Mouse (Mus musculus) testis, adult 2 months (tissue): ENCODE data around the gene Deup1.

Experiments used
- CTCF ChIP-seq: fragments of 200-500 bp; IDR thresholded peaks from 2 replicates; pipeline ENCODE4 v1.5.1; 2012; ENCODE audit warnings: low read depth, mild to moderate bottlenecking, inconsistent platforms, low read length, moderate library complexity; ENCODE audit not compliant: control insufficient read depth, insufficient read depth, insufficient replicate concordance
- POLR2A ChIP-seq: fragments of 200-500 bp; IDR thresholded peaks from 2 replicates; pipeline ENCODE4 v1.6.1; 2012; ENCODE audit warnings: low read depth, mild to moderate bottlenecking, inconsistent platforms, low read length, moderate library complexity; ENCODE audit not compliant: control insufficient read depth

DNA sequence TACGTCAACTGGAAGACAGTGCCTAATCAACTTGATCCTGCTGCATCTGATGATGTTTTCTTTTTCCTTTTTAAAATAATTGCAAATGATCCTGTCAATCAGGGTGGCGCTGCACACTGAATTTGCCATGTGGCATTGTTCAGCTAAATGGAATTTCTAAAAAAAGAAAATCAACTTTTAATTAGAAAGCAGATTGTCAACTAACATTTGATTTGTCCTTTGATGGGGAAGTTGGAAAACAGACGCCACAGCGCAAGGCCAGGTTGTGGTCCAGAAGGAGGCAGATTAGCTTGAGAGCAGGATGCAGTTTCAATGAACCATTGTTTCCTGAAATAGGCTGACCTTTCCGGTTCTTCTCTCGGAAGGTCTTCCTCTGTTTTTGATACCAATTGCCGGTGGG is 101.2 kb downstream of the Deup1 start:
- TF ChIP-seq CTCF (no peak), POLR2A (no peak)
